Mouse (Mus musculus): ENCODE measurements at regions not wholly inside any gene's neighbourhood (a gene's known extent, or its start where the extent isn't known, plus 50 kb on each side); places are given as distances from the start of the nearest gene placed in this dataset.
A peak's percentile ranks its signal among the peaks of the same experiment; 100 is the strongest.

- no peak overlapping the region for H3K27ac ChIP-seq
- no peak overlapping the region for H3K9ac ChIP-seq
- no peak overlapping the region for H3K4me2 ChIP-seq
- H3K9me3 ChIP-seq: no peaks in the 10 kb centered on the region
- no peak for ATAC-seq (ENCODE audit: low FRiP score)
- 91% methylated on average over 3 of the region's 3 CpGs for WGBS
- no peaks in the 10 kb centered on the region for H3K36me3 ChIP-seq
- no peak overlapping the region for H3K4me3 ChIP-seq
- H3K4me1 ChIP-seq (replicated peaks): no peaks in the 10 kb centered on the region
- 0 out of 2 replicates have a peak, but pooled peaks cover 4% of the 10 kb centered on the region for H3K27me3 ChIP-seq
Observed at GRCm38 (mm10) chr3:52792801-52793200, 224.2 kb downstream of the Cog6 start.

GRCm38 (mm10) chr3:52792121-52792520 lies 224.9 kb downstream of the Cog6 start:
- no peak overlapping the region for H3K4me2 ChIP-seq
- no peak overlapping the region for H3K9ac ChIP-seq
- H3K9me3 ChIP-seq: no peaks in the 10 kb centered on the region
- H3K4me1 ChIP-seq (replicated peaks): no peaks in the 10 kb centered on the region
- H3K27me3 ChIP-seq: 0 out of 2 replicates have a peak, but pooled peaks cover 4% of the 10 kb centered on the region
- no peaks in the 10 kb centered on the region for H3K36me3 ChIP-seq
- H3K27ac ChIP-seq: no peak overlapping the region
- ATAC-seq (ENCODE audit: low FRiP score): no peak
- no peak overlapping the region for H3K4me3 ChIP-seq
- WGBS: 51% methylated on average over 5 of the region's 5 CpGs

GRCm38 (mm10) chr3:52790942-52791341 lies 226.1 kb downstream of the Cog6 start:
- Histone ChIP-seq H3K4me1 (replicated peaks) (no peaks in the 10 kb centered on the region), H3K27ac (no peak overlapping the region), H3K9ac (no peak overlapping the region), H3K4me3 (no peak overlapping the region), H3K4me2 (no peak overlapping the region), H3K36me3 (no peaks in the 10 kb centered on the region), H3K9me3 (no peaks in the 10 kb centered on the region), H3K27me3 (0 out of 2 replicates have a peak, but pooled peaks cover 4% of the 10 kb centered on the region)
- 92% methylated on average over 2 of the region's 2 CpGs for WGBS
- no peak for ATAC-seq (ENCODE audit: low FRiP score)

- H3K27me3 ChIP-seq: no peaks in the 10 kb centered on the region
- H3K9me3 ChIP-seq: no peaks in the 10 kb centered on the region
- H3K4me1 ChIP-seq (replicated peaks): peaks cover 7% of the 10 kb centered on the region; the same call in 1 of the 2 replicates
- no peak overlapping the region for H3K4me2 ChIP-seq
- H3K4me3 ChIP-seq: no peak overlapping the region
- 94% methylated on average over 10 of the region's 10 CpGs for WGBS
- no peak overlapping the region for H3K9ac ChIP-seq
- no peak overlapping the region for H3K27ac ChIP-seq
- H3K36me3 ChIP-seq: no peaks in the 10 kb centered on the region
- no peak for ATAC-seq (ENCODE audit: low FRiP score)
Observed at GRCm38 (mm10) chr3:52787964-52788760, 228.9 kb downstream of the Cog6 start.

- no peak overlapping the region for H3K9ac ChIP-seq
- no peak for ATAC-seq (ENCODE audit: low FRiP score)
- 79% methylated on average over 1 of the region's 1 CpGs for WGBS
- no peak overlapping the region for H3K4me2 ChIP-seq
- H3K4me1 ChIP-seq (replicated peaks): peaks cover 7% of the 10 kb centered on the region; the same call in 1 of the 2 replicates
- H3K4me3 ChIP-seq: no peak overlapping the region
- no peak overlapping the region for H3K27ac ChIP-seq
- no peaks in the 10 kb centered on the region for H3K9me3 ChIP-seq
- H3K36me3 ChIP-seq: no peaks in the 10 kb centered on the region
- no peaks in the 10 kb centered on the region for H3K27me3 ChIP-seq
Observed at GRCm38 (mm10) chr3:52785595-52785994, 231.4 kb downstream of the Cog6 start.

GRCm38 (mm10) chr3:52784476-52784875 lies 232.6 kb downstream of the Cog6 start:
- WGBS: 49% methylated on average over 7 of the region's 7 CpGs
- Histone ChIP-seq H3K9me3 (no peaks in the 10 kb centered on the region), H3K4me1 (replicated peaks) (peaks cover 7% of the 10 kb centered on the region; the same call in 1 of the 2 replicates), H3K27me3 (no peaks in the 10 kb centered on the region), H3K4me2 (0 out of 2 replicates have a peak overlapping the region, but pooled peaks have one; percentile 6), H3K9ac (no peak overlapping the region), H3K27ac (no peak overlapping the region; the same call in 1 of the 2 replicates), H3K4me3 (no peak overlapping the region), H3K36me3 (no peaks in the 10 kb centered on the region)
- no peak for ATAC-seq (ENCODE audit: low FRiP score)

- 91% methylated on average over 5 of the region's 5 CpGs for WGBS
- Histone ChIP-seq H3K36me3 (no peaks in the 10 kb centered on the region), H3K27me3 (no peaks in the 10 kb centered on the region), H3K4me2 (no peak overlapping the region), H3K4me1 (replicated peaks) (peaks cover 7% of the 10 kb centered on the region; the same call in 1 of the 2 replicates), H3K9me3 (no peaks in the 10 kb centered on the region), H3K4me3 (no peak overlapping the region), H3K9ac (no peak overlapping the region), H3K27ac (no peak overlapping the region)
- no peak for ATAC-seq (ENCODE audit: low FRiP score)
Observed at GRCm38 (mm10) chr3:52782576-52782975, 234.5 kb downstream of the Cog6 start.

GRCm38 (mm10) chr3:52781521-52781920 lies 235.5 kb downstream of the Cog6 start:
- Histone ChIP-seq H3K4me2 (no peak overlapping the region), H3K27me3 (no peaks in the 10 kb centered on the region), H3K9ac (no peak overlapping the region), H3K27ac (no peak overlapping the region), H3K4me1 (replicated peaks) (peaks cover 7% of the 10 kb centered on the region; the same call in 1 of the 2 replicates), H3K9me3 (no peaks in the 10 kb centered on the region), H3K36me3 (no peaks in the 10 kb centered on the region), H3K4me3 (no peak overlapping the region)
- WGBS: 83% methylated on average over 3 of the region's 3 CpGs
- ATAC-seq (ENCODE audit: low FRiP score): no peak

GRCm38 (mm10) chr3:52780356-52780755 lies 236.7 kb downstream of the Cog6 start:
- 82% methylated on average over 8 of the region's 8 CpGs for WGBS
- H3K36me3 ChIP-seq: no peaks in the 10 kb centered on the region
- peaks cover 7% of the 10 kb centered on the region; the same call in 1 of the 2 replicates for H3K4me1 ChIP-seq (replicated peaks)
- H3K9me3 ChIP-seq: no peaks in the 10 kb centered on the region
- H3K9ac ChIP-seq: no peak overlapping the region
- H3K27ac ChIP-seq: no peak overlapping the region
- ATAC-seq (ENCODE audit: low FRiP score): no peak
- no peak overlapping the region for H3K4me2 ChIP-seq
- H3K4me3 ChIP-seq: no peak overlapping the region
- no peaks in the 10 kb centered on the region for H3K27me3 ChIP-seq

- Histone ChIP-seq H3K9ac (no peak overlapping the region), H3K4me3 (no peak overlapping the region), H3K27ac (no peak overlapping the region), H3K36me3 (no peaks in the 10 kb centered on the region), H3K27me3 (no peaks in the 10 kb centered on the region), H3K9me3 (no peaks in the 10 kb centered on the region), H3K4me2 (no peak overlapping the region), H3K4me1 (replicated peaks) (no peaks in the 10 kb centered on the region)
- ATAC-seq (ENCODE audit: low FRiP score): no peak
- WGBS: 84% methylated on average over 4 of the region's 4 CpGs
Observed at GRCm38 (mm10) chr3:52775875-52776274, 241.2 kb downstream of the Cog6 start.

- Histone ChIP-seq H3K9me3 (no peaks in the 10 kb centered on the region), H3K36me3 (no peaks in the 10 kb centered on the region), H3K4me1 (replicated peaks) (no peaks in the 10 kb centered on the region), H3K27me3 (no peaks in the 10 kb centered on the region), H3K4me2 (no peak overlapping the region), H3K27ac (no peak overlapping the region), H3K4me3 (no peak overlapping the region), H3K9ac (no peak overlapping the region)
- no peak for ATAC-seq (ENCODE audit: low FRiP score)
- 60% methylated on average over 7 of the region's 7 CpGs for WGBS
Observed at GRCm38 (mm10) chr3:52775156-52775555, 241.9 kb downstream of the Cog6 start.

- Histone ChIP-seq H3K9ac (no peak overlapping the region), H3K36me3 (no peaks in the 10 kb centered on the region), H3K4me1 (replicated peaks) (no peaks in the 10 kb centered on the region), H3K4me2 (no peak overlapping the region), H3K27me3 (no peaks in the 10 kb centered on the region), H3K9me3 (no peaks in the 10 kb centered on the region), H3K4me3 (no peak overlapping the region), H3K27ac (no peak overlapping the region)
- ATAC-seq (ENCODE audit: low FRiP score): no peak
- WGBS: 84% methylated on average over 6 of the region's 6 CpGs
Observed at GRCm38 (mm10) chr3:52774734-52775133, 242.3 kb downstream of the Cog6 start.

GRCm38 (mm10) chr3:52767276-52767675 lies 249.8 kb downstream of the Cog6 start:
- ATAC-seq (ENCODE audit: low FRiP score): no peak
- H3K4me2 ChIP-seq: no peak overlapping the region
- H3K27ac ChIP-seq: no peak overlapping the region
- WGBS: 80% methylated on average over 10 of the region's 10 CpGs
- H3K9ac ChIP-seq: no peak overlapping the region
- no peak overlapping the region for H3K4me3 ChIP-seq
- H3K4me1 ChIP-seq (replicated peaks): peaks cover 9% of the 10 kb centered on the region; the same call in 1 of the 2 replicates
- no peaks in the 10 kb centered on the region for H3K27me3 ChIP-seq
- no peaks in the 10 kb centered on the region for H3K36me3 ChIP-seq
- H3K9me3 ChIP-seq: no peaks in the 10 kb centered on the region

All from hindbrain, embryonic 13.5 days (tissue).